Mouse (Mus musculus) CH12F3 (cell line): ENCODE data around the gene Cobll1.
"Not testable (repeated sequence)": the region's sequence is repeated elsewhere in the genome, so short reads cannot be mapped to it uniquely, and the experiment has no call there.

Source experiments
- in situ Hi-C: fragments of 300-500 bp; cut with MboI; formaldehyde crosslinking; loops from 2 replicates; pipeline ENCODE4 v1.14.3; 2020; ENCODE audit warnings: low sequenced_read_pairs

The Cobll1 gene

GRCm38 (mm10) chr2:65238964-65239570 is at the start of gene Cobll1:
Cobll1 (minus strand) TSS chr2:65239403.
- in situ Hi-C loops: no loop called here

- in situ Hi-C loops: no loop called here
These were observed 49.5 kb upstream of the Cobll1 start for GRCm38 (mm10) chr2:65288696-65289095.

- in situ Hi-C loops: no loop called here
These were observed 46.2 kb upstream of the Cobll1 start for GRCm38 (mm10) chr2:65285380-65285779.

GRCm38 (mm10) chr2:65282979-65283378 is 43.8 kb upstream of the Cobll1 start:
- in situ Hi-C loops: no loop called here

GRCm38 (mm10) chr2:65279029-65279690 is 40.0 kb upstream of the Cobll1 start:
- in situ Hi-C loops: no loop called here

- in situ Hi-C loops: no loop called here
These were observed 36.3 kb upstream of the Cobll1 start for GRCm38 (mm10) chr2:65275443-65276061.

- in situ Hi-C loops: no loop called here
These were observed 34.7 kb upstream of the Cobll1 start for GRCm38 (mm10) chr2:65273910-65274309.

GRCm38 (mm10) chr2:65268731-65269130 is 29.5 kb upstream of the Cobll1 start:
- in situ Hi-C loops: no loop called here

- in situ Hi-C loops: no loop called here
These were observed 28.6 kb upstream of the Cobll1 start for GRCm38 (mm10) chr2:65267834-65268233.

- in situ Hi-C loops: no loop called here
These were observed 27.5 kb upstream of the Cobll1 start for GRCm38 (mm10) chr2:65266576-65267299.

- in situ Hi-C loops: no loop called here
These were observed 23.0 kb upstream of the Cobll1 start for GRCm38 (mm10) chr2:65262251-65262650.

- in situ Hi-C loops: not testable (repeated sequence)
These were observed 21.6 kb upstream of the Cobll1 start for GRCm38 (mm10) chr2:65260828-65261227.

GRCm38 (mm10) chr2:65260400-65260799 is 21.2 kb upstream of the Cobll1 start:
- in situ Hi-C loops: no loop called here

GRCm38 (mm10) chr2:65257446-65257845 is 18.2 kb upstream of the Cobll1 start:
- in situ Hi-C loops: no loop called here

GRCm38 (mm10) chr2:65256494-65257254 is 17.5 kb upstream of the Cobll1 start:
- in situ Hi-C loops: no loop called here

- in situ Hi-C loops: no loop called here
These were observed 11.4 kb upstream of the Cobll1 start for GRCm38 (mm10) chr2:65250589-65251104.

- in situ Hi-C loops: no loop called here
These were observed 10.4 kb upstream of the Cobll1 start for GRCm38 (mm10) chr2:65249575-65249974.

- in situ Hi-C loops: no loop called here
These were observed 1.1 kb upstream of the Cobll1 start for GRCm38 (mm10) chr2:65240173-65240745.

- in situ Hi-C loops: no loop called here
These were observed 836 bp downstream of the Cobll1 start for GRCm38 (mm10) chr2:65238171-65238963.
